Mouse (Mus musculus): ENCODE measurements around the gene Hsf2.
A peak's percentile ranks its signal among the peaks of the same experiment; 100 is the strongest.
"Not testable (repeated sequence)": the region's sequence is repeated elsewhere in the genome, so short reads cannot be mapped to it uniquely, and the experiment has no call there.

Hsf2 gene

DNA sequence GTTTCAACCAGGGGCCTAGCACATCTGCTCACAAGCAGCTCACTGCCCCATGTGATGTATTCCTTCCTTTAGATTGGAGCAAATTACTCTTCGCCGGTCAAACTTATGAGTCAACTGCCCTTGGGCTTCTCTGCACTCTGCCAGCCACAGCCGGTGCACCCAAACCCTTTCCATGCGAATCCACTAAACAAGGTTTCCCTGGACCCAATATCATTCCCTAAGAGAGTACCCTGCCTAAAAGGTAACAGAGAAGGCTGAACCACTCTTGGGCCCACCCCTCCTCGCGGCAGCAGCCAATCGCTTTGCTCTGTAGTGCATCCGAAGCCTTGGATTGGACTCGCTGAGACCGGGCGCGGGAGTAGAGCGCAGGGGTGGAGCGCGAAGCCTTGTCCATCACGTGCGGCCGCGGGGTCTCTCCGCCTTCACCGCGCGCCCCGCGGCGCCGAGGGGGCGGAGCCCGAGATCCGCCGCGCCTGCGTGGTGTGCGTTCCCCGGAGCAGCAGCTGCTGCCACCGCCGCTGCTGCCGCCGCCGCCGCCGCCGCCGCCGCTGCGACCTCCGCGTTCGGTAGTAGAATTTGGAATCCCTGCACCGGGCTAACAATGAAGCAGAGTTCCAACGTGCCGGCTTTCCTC lies at the start of gene Hsf2:
Gene Hsf2, plus strand, starts transcription at position 478 of the 634 bp plus-strand sequence.
- DNase-seq (ENCODE audit: low spot score) = peak; percentile 86

DNA sequence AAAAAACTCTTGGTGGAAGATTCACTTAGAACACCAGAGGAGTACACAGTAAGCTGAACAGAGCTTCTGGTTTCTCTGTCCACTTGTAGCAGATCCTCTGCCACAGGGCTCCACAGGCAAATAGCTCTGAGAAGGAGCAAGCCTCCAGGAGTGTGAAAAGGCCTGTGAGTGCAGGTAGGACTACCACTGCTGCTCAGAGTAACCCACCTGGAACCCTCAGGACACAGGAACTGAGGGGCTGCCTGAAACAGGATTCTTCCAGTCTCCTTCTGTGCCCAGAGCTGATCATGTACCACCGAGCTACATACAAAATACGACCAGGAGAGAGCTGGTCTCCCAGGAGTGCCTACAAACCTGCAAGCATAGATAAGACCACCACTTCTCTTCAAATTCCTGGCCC lies 48.3 kb upstream of the Hsf2 start:
- no peak for DNase-seq (ENCODE audit: low spot score)

DNA sequence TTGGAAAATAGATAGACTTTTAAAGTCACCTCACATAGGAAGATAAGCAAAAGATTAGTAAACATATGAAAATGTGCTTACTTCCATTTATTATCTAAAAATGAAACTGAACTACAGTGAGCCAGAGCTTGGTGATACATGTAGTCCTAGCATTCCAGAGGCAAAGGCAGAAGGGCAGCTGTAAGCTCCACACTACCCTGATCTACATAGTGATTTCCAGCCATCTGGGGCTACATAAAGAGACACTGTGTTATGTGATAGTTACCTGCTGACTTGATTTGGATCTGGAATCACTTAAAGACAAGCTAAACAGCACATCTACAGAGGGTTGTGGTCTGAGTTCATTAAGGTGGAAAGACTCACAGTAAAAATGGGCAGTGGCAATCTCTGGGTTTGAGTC lies 45.1 kb upstream of the Hsf2 start:
- no peak for DNase-seq (ENCODE audit: low spot score)

GRCm38 (mm10) chr10:57444392-57444791 lies 41.8 kb upstream of the Hsf2 start:
- no peak for DNase-seq (ENCODE audit: low spot score)

DNA sequence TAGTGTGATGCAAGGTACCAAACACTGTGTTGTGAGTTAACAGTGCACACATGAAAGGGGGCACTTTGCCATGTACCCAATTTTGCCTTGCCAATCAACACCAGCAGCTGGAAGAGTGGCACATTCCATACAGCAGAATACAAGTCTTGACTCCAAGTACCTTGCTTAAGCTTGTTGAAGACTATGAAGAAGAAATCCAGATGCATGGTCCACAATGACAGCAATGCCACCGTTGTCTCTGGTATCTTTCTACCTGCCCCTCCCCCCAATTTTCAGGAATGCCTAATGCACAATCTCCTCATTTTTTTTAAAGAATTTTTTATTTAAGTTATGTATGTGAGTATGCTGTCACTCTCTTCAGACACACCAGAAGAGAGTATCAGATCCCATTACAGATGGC lies 40.5 kb upstream of the Hsf2 start:
- no peak for DNase-seq (ENCODE audit: low spot score)

- no peak for DNase-seq (ENCODE audit: low spot score)
These were observed 38.5 kb upstream of the Hsf2 start for GRCm38 (mm10) chr10:57447657-57448050.

GRCm38 (mm10) chr10:57448051-57448716 lies 38.0 kb upstream of the Hsf2 start:
- peak; percentile 92 for DNase-seq (ENCODE audit: low spot score)

DNA sequence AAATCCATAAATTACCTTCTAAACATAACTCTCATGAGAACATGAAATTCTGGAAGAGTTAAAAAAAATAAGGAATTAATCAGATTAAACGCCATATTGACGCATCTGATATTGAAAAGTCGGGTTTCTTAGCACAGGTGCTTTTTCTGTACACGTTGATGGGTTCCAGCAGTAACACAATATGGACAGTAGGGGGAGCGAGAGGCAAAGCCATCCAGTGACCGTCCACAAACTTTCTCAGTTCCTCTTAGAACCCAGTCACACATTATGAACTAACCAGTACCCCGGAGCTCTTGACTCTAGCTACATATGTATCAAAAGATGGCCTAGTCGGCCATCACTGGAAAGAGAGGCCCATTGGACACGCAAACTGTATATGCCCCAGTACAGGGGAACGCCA lies 22.9 kb upstream of the Hsf2 start:
- DNase-seq (ENCODE audit: low spot score) = not testable (repeated sequence)

- no peak for DNase-seq (ENCODE audit: low spot score)
These were observed 20.4 kb upstream of the Hsf2 start for GRCm38 (mm10) chr10:57465768-57466167.

DNA sequence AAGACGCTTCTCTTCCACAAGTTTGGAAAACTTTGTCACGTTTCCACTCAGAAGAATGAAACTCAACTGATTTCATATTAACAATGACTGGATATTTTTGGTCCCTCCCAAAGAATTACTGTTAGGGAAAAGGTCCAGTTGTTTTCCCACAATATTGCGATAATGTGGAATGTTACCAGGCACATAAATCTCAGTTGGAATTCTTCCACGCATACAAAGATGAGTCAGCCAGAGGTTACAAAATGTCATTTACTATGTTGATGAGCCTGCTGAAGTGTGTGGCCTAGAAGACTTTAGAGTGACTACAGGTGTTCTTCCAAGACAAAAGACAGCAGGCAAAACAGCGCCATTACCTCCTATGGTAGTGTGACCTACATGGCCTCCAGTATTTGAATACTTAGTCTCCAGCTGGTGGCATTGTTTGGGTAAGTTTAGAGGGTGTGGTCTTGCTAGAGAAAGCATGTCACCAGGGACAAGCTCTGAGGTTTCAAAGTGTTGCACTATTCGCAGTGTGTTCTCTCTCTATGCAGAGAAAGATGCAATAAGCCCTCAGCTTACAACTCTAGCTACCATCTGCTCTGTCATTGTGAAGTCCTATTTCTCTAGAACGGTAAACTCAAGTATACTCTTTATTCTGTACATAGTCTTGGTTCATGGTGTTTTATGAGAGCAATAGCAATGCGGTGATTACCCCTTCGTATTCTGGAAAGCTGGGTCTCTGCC lies 8.9 kb upstream of the Hsf2 start:
- no peak for DNase-seq (ENCODE audit: low spot score)

GRCm38 (mm10) chr10:57481717-57482116 lies 4.5 kb upstream of the Hsf2 start:
- DNase-seq (ENCODE audit: low spot score) = no peak

- DNase-seq (ENCODE audit: low spot score) = no peak
These were observed 1.4 kb upstream of the Hsf2 start for GRCm38 (mm10) chr10:57484741-57485140.

DNA sequence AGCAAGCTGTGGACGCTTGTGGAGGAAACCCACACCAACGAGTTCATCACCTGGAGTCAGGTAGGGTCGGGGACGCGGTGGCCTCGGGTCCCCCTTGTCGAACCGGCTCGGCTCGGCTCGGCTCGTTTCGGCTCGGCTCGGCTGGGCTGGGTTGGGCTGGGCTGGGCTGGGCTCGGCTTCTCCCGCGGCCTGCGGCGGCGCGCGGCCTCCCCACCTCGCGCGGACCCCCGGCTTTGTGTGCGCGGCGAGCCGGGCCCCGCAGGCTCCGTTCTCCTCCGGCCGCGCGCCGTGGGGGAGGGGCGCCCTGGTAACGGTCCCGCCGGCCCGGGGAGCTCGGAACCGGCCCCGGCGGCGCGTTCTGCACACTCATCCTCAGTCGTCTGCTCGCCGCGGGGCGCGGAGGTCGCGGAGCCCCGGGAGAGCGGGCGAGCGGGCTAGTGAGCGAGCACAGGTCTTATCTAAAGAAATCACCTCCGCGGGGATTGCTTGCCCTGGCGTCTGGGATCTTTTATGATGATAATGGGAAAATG lies 422 bp downstream of the Hsf2 start:
- peak; percentile 18 for DNase-seq (ENCODE audit: low spot score)

GRCm38 (mm10) chr10:57487201-57487600 lies 1.0 kb downstream of the Hsf2 start:
- peak; percentile 13 for DNase-seq (ENCODE audit: low spot score)

DNA sequence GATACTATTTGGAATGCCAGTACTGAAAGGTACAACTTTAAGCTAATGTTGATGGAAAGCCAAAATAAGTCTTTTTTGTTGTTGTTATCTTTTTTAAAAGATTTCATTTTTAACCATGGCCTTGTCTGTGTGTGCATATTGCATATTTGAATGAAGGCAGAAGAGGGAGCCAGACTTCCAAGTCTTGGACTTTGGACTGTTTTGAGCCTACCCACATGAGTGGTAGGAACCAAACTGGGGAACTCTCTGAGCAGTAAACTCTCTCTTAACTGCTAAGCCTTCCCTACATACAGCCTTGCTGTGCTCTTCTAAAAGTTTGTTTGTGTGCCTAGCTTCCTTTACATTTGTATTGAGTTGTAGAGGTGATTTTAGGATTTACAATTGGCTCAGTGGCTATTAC lies 2.4 kb downstream of the Hsf2 start:
- no peak for DNase-seq (ENCODE audit: low spot score)

GRCm38 (mm10) chr10:57492050-57492449 lies 5.9 kb downstream of the Hsf2 start:
- no peak for DNase-seq (ENCODE audit: low spot score)

DNA sequence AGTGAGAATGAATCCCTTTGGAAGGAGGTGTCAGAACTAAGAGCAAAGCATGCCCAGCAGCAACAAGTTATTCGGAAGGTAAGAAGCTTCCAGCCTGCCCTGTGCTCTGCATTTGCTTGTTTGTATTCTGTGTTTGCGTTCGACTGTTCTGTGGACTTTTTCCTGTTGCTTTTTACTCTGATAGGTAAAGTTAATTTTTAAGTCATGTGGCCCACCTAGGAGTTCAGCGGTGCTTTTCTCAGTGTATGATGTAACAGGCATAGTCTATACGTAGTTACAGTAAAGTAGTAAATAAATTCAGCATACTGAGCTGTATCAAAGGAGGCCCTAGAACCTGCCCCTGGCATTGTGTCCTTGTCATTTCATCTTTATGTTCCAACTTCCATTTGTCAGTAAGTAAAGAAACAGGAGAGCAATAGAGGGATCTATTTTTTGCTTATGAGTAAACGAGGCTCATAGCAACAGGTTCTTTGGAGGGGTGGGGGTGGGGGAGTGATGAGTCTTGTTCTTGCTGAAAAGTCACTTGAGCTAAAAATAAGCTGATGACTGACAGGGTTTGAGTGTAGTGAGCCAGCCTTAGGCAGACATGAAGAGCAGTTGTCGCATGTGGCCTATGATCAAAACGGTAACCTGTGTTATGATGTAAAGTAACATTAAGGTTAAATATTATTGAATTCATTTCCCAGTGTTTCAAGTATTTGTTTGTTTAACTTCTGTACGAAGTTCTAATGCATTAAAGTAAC lies 13.4 kb downstream of the Hsf2 start:
- DNase-seq (ENCODE audit: low spot score) = no peak

DNA sequence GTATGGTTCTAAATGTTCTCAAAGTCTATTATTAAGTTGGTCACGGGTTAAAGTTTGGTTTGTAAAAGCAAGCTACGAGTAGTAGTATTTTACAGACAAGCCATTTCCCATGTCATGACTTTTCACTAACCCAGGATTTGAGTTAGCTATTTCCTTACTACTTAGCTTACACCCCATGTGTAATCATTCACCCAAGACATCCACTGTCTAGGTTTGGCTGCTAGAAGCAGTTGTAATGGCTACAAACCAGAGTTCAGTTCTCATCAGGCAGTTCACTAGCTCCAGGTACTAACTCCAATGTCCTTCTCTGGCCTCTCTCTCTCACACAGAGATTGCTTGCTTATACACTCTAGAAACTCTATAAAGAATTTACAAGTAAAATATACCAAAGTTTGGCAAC lies 28.4 kb downstream of the Hsf2 start:
- DNase-seq (ENCODE audit: low spot score) = no peak

DNA sequence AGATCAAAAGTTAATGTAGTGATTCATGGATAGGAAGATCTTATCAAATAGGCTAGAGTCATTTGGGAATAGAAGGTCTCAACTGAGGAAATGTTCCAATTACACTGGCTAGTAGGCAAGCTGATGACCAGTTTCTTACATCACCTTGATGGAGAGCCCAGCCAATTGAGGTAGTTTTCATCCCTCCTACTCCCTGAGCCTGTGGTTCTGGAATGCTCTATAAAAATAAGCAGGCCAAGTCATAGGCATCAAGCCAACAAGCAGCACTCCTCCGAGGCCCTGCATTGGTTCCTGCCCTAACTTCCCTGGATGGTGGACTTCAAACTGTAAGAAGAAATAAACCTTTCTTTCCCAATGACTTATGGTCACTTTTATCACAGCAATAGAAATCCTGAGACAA lies 29.1 kb downstream of the Hsf2 start:
- DNase-seq (ENCODE audit: low spot score) = no peak

DNA sequence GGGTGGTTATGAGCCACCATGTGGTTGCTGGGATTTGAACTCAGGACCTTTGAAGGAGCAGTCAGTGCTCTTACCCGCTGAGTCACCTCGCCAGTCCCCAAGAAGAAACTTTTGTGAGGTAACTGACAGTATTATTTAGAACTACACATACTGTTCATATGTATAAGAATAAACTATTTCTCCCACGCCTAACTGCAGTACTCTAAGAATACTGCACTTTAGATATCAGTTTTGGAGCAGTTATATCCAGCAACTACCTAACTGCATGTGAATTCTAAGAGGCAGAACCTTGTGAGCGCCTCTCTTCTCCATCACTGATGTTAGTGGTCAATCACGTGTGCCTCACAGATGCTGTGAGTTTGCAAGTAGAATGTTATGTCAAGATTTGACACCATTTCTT lies 40.3 kb downstream of the Hsf2 start:
- no peak for DNase-seq (ENCODE audit: low spot score)

- DNase-seq (ENCODE audit: low spot score) = no peak
These were observed 44.9 kb downstream of the Hsf2 start for GRCm38 (mm10) chr10:57531076-57531475.

DNA sequence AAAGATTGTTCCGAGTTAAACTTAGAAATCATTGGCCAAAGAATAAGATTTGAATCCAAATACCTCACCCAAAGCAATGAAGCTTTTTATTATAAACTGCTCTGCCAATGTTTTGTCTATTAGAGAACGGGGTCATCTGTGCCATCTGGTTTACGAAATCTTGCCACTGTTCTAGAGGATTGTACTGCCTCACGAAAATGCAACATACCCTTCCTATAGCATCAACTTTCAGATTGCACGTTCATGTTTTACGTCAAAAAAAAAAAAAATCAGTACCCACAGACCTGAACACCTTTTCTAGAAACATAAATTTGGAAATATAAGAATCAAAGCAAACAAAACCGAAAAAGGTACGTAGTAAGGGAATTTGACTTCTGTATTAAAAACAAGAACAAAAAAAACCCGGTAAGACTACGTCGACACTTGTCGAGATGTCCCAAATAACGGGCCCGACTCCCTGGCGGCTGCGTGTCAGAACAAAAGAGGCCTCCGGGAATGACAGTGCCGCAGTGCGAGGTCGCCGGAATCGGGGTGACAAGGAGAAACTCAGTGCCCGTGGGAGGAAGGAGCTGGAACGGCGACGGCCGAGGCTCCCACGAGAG lies 45.5 kb downstream of the Hsf2 start:
- no peak for DNase-seq (ENCODE audit: low spot score)

Data from layer of hippocampus, adult 9-10 months (tissue).